Mouse (Mus musculus) stomach, embryonic 16.5 days (tissue): ENCODE measurements around the gene Cntd1. TPM values are rescaled to one million over a fixed set of nuclear protein-coding genes. Genes with fewer than 3 reads are reported as not detected.

ENCODE experiments used
- ATAC-seq: fragments of 200-750 bp; cut with Nextera tagmentation; 2 replicates; pipeline ENCODE4 v1.8.0; 2017; ENCODE audit warnings: moderate number of reproducible peaks, moderate TSS enrichment; ENCODE audit not compliant: insufficient read depth, low FRiP score
- H3K27ac ChIP-seq: fragments of 300-500 bp; sonication (generic); 2 replicates; pipeline ENCODE4 v1.5.1; 2014; ENCODE audit warnings: low read length
- H3K27me3 ChIP-seq: fragments of 300-500 bp; sonication (generic); 2 replicates; pipeline ENCODE4 v1.6.1; 2014; ENCODE audit warnings: low read length, control low read depth, mixed read lengths; ENCODE audit not compliant: control insufficient read depth, insufficient read depth
- H3K36me3 ChIP-seq: fragments of 300-500 bp; sonication (generic); 2 replicates; pipeline ENCODE4 v1.6.1; 2014; ENCODE audit warnings: low read length; ENCODE audit not compliant: control insufficient read depth, insufficient read depth
- H3K4me1 ChIP-seq: fragments of 300-500 bp; sonication (generic); 2 replicates; pipeline ENCODE4 v1.6.1; 2014; ENCODE audit warnings: low read length, control low read depth, mixed read lengths; ENCODE audit not compliant: control insufficient read depth, insufficient read depth
- H3K4me2 ChIP-seq: fragments of 300-500 bp; sonication (generic); 2 replicates; pipeline ENCODE4 v1.6.1; 2014; ENCODE audit warnings: low read depth, low read length, mixed read lengths
- H3K4me3 ChIP-seq: fragments of 300-500 bp; sonication (generic); replicated peaks from 2 replicates; pipeline ENCODE4 v1.5.1; 2014; ENCODE audit warnings: mild to moderate bottlenecking, low read length
- H3K9ac ChIP-seq: fragments of 300-500 bp; sonication (generic); 2 replicates; pipeline ENCODE4 v1.6.1; 2014; ENCODE audit warnings: low read length
- H3K9me3 ChIP-seq: fragments of 300-500 bp; sonication (generic); replicated peaks from 2 replicates; pipeline ENCODE4 v1.6.1; 2016; ENCODE audit warnings: low read length, control low read depth; ENCODE audit not compliant: control insufficient read depth
- WGBS: fragments of 180-500 bp; shearing (Covaris S2); extraction: QIAGEN DNeasy Blood & Tissue Kit; methylation state at CpG from one replicate; pipeline ENCODE4 v1.1.7; 2014; 5-methylcytosine and 5-hydroxymethylcytosine counted together
- polyA plus RNA-seq: library from polyadenylated mRNA; unstranded; fragments of >200 nt; fragmentation: Nextera tagmentation; extraction: Ambion mirVana; gene quantifications from 2 replicates; pipeline ENCODE4 v1.2.1, GENCODE M21; 2015

Cntd1 gene
- 0.70 and 1.2 TPM in 2 replicates for polyA plus RNA-seq

- no peaks in the 10 kb centered on the region for H3K36me3 ChIP-seq
- peak within 1 kb of the TSS; percentile 61 for H3K4me3 ChIP-seq
- peaks cover 35% of the 10 kb centered on the region for H3K4me1 ChIP-seq
- H3K4me2 ChIP-seq = peak within 1 kb of the TSS; percentile 88
- WGBS = 6% methylated on average over 45 of the region's 45 CpGs
- peak; percentile 94 for ATAC-seq
- H3K9ac ChIP-seq = peak within 1 kb of the TSS; percentile 77
- H3K27ac ChIP-seq = peak within 1 kb of the TSS; percentile 83
- H3K27me3 ChIP-seq = no peaks in the 10 kb centered on the region
- H3K9me3 ChIP-seq = no peaks in the 10 kb centered on the region
Measured at GRCm38 (mm10) chr11:101278223-101279192, at the start of gene Cntd1, which contains the start of gene Coa3. Gene Cntd1, plus strand, starts transcription at chr11:101279012. Gene Coa3, minus strand, starts transcription at chr11:101279114.

GRCm38 (mm10) chr11:101229361-101229900 is 49.4 kb upstream of the Cntd1 start:
- Histone ChIP-seq H3K27ac (peak overlapping the region; percentile 94), H3K4me1 (peaks cover 42% of the 10 kb centered on the region), H3K4me3 (no peak overlapping the region), H3K9me3 (no peaks in the 10 kb centered on the region), H3K4me2 (peak overlapping the region; percentile 36; the same call in 1 of the 2 replicates), H3K9ac (peak overlapping the region; percentile 38; the same call in 1 of the 2 replicates), H3K36me3 (no peaks in the 10 kb centered on the region), H3K27me3 (no peaks in the 10 kb centered on the region)
- ATAC-seq = no peak
- WGBS = 32% methylated on average over 8 of the region's 8 CpGs

GRCm38 (mm10) chr11:101230061-101230511 is 48.7 kb upstream of the Cntd1 start:
- peak overlapping the region; percentile 38; the same call in 1 of the 2 replicates for H3K9ac ChIP-seq
- H3K4me3 ChIP-seq = no peak overlapping the region
- H3K36me3 ChIP-seq = no peaks in the 10 kb centered on the region
- H3K4me1 ChIP-seq = peaks cover 37% of the 10 kb centered on the region
- no peak for ATAC-seq
- H3K4me2 ChIP-seq = peak overlapping the region; percentile 52
- no peaks in the 10 kb centered on the region for H3K9me3 ChIP-seq
- peak overlapping the region; percentile 94 for H3K27ac ChIP-seq
- H3K27me3 ChIP-seq = no peaks in the 10 kb centered on the region
- WGBS = 32% methylated on average over 2 of the region's 2 CpGs

GRCm38 (mm10) chr11:101230526-101230925 is 48.3 kb upstream of the Cntd1 start:
- H3K36me3 ChIP-seq = no peaks in the 10 kb centered on the region
- peak overlapping the region; percentile 63 for H3K9ac ChIP-seq
- peak overlapping the region; percentile 5; the same call in 1 of the 2 replicates for H3K4me3 ChIP-seq

GRCm38 (mm10) chr11:101230991-101231871 is 47.6 kb upstream of the Cntd1 start:
- H3K9me3 ChIP-seq = no peaks in the 10 kb centered on the region
- H3K4me3 ChIP-seq = peak overlapping the region; percentile 30
- H3K4me2 ChIP-seq = peak overlapping the region; percentile 52
- H3K27ac ChIP-seq = peak overlapping the region; percentile 94
- WGBS = 10% methylated on average over 18 of the region's 18 CpGs
- peak overlapping the region; percentile 63 for H3K9ac ChIP-seq
- H3K4me1 ChIP-seq = peaks cover 30% of the 10 kb centered on the region
- H3K27me3 ChIP-seq = no peaks in the 10 kb centered on the region
- no peaks in the 10 kb centered on the region for H3K36me3 ChIP-seq
- peak; percentile 36 for ATAC-seq

More at GRCm38 (mm10) chr11:101230526-101230925, 48.3 kb upstream of the Cntd1 start:
- WGBS = 22% methylated on average over 5 of the region's 5 CpGs
- Histone ChIP-seq H3K9me3 (no peaks in the 10 kb centered on the region), H3K4me1 (peaks cover 33% of the 10 kb centered on the region), H3K4me2 (peak overlapping the region; percentile 52), H3K27ac (peak overlapping the region; percentile 94), H3K27me3 (no peaks in the 10 kb centered on the region)
- no peak for ATAC-seq

GRCm38 (mm10) chr11:101232010-101232839 is 46.6 kb upstream of the Cntd1 start:
- Histone ChIP-seq H3K27me3 (no peaks in the 10 kb centered on the region), H3K9ac (peak overlapping the region; percentile 63; the same call in 1 of the 2 replicates), H3K4me1 (peaks cover 30% of the 10 kb centered on the region), H3K27ac (peak overlapping the region; percentile 94), H3K4me2 (peak overlapping the region; percentile 52), H3K36me3 (no peaks in the 10 kb centered on the region), H3K4me3 (peak overlapping the region; percentile 30), H3K9me3 (no peaks in the 10 kb centered on the region)
- ATAC-seq = peak; percentile 78
- 40% methylated on average over 6 of the region's 6 CpGs for WGBS

- 62% methylated on average over 1 of the region's 1 CpGs for WGBS
- ATAC-seq = no peak
- H3K4me3 ChIP-seq = no peak overlapping the region
Measured at GRCm38 (mm10) chr11:101233240-101233639, 45.6 kb upstream of the Cntd1 start.

GRCm38 (mm10) chr11:101234124-101234523 is 44.7 kb upstream of the Cntd1 start:
- Histone ChIP-seq H3K4me1 (peaks cover 38% of the 10 kb centered on the region), H3K36me3 (no peaks in the 10 kb centered on the region)

More at GRCm38 (mm10) chr11:101233240-101233639, 45.6 kb upstream of the Cntd1 start:
- H3K27me3 ChIP-seq = no peaks in the 10 kb centered on the region
- H3K36me3 ChIP-seq = no peaks in the 10 kb centered on the region
- H3K4me1 ChIP-seq = peaks cover 38% of the 10 kb centered on the region
- H3K27ac ChIP-seq = no peak overlapping the region
- H3K4me2 ChIP-seq = no peak overlapping the region
- no peaks in the 10 kb centered on the region for H3K9me3 ChIP-seq
- no peak overlapping the region for H3K9ac ChIP-seq

More at GRCm38 (mm10) chr11:101234124-101234523, 44.7 kb upstream of the Cntd1 start:
- H3K4me3 ChIP-seq = no peak overlapping the region
- no peaks in the 10 kb centered on the region for H3K27me3 ChIP-seq
- no peaks in the 10 kb centered on the region for H3K9me3 ChIP-seq
- ATAC-seq = no peak
- no peak overlapping the region for H3K27ac ChIP-seq
- H3K9ac ChIP-seq = no peak overlapping the region
- no peak overlapping the region for H3K4me2 ChIP-seq
